Mouse (Mus musculus): Measurements from ENCODE around the gene Tnfaip8l1. TPM values are rescaled to one million over a fixed set of nuclear protein-coding genes. Genes with fewer than 3 reads are reported as not detected.

Tnfaip8l1 gene
- polyA plus RNA-seq, 1 experiment from 2014 or later = 10.4 TPM

- Histone ChIP-seq H3K36me3 (peaks cover 99% of the 10 kb centered on the region), H3K4me3 (no peak overlapping the region), H3K27me3 (ENCODE audit: insufficient read depth, poor library complexity, severe bottlenecking) (no peaks in the 10 kb centered on the region), H3K27ac (no peak overlapping the region), H3K4me1 (replicated peaks) (no peaks in the 10 kb centered on the region), H3K9me3 (peaks cover 6% of the 10 kb centered on the region; the same call in 1 of the 2 replicates)
- 64% methylated on average over 3 of the region's 3 CpGs for WGBS
- DNase-seq (ENCODE audit: low spot score) = no peak
Measured at GRCm38 (mm10) chr17:56201642-56202041, 39.4 kb downstream of the Tnfaip8l1 start.

DNA sequence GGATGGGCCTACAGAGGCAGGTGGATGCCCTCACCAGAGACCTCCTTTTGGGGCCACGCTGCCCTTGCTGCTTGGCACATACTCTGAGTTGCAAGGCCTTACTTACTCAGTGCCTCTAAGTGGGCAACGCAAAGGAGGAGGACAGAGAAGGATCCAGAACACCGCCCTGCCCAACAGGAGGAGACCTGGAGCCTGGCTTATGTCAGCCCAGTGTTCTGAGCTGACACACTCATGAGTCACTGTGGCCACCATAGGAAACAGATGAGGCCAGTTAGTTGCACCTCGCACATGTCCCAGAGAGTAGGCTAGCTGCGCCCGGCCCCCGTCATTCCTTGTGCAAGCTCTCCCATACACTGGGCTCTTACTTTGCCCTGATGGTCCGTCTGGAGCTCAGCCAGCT lies 40.2 kb downstream of the Tnfaip8l1 start:
- 94% methylated on average over 8 of the region's 8 CpGs for WGBS
- no peak overlapping the region for H3K4me3 ChIP-seq
- peaks cover 99% of the 10 kb centered on the region for H3K36me3 ChIP-seq
- H3K27me3 ChIP-seq (ENCODE audit: insufficient read depth, poor library complexity, severe bottlenecking) = no peaks in the 10 kb centered on the region
- no peaks in the 10 kb centered on the region for H3K4me1 ChIP-seq (replicated peaks)
- H3K27ac ChIP-seq = no peak overlapping the region
- peaks cover 2% of the 10 kb centered on the region; the same call in 1 of the 2 replicates for H3K9me3 ChIP-seq
- no peak for DNase-seq (ENCODE audit: low spot score)

GRCm38 (mm10) chr17:56203729-56204128 lies 41.5 kb downstream of the Tnfaip8l1 start:
- DNase-seq (ENCODE audit: low spot score) = no peak
- Histone ChIP-seq H3K36me3 (peaks cover 99% of the 10 kb centered on the region), H3K4me1 (replicated peaks) (no peaks in the 10 kb centered on the region), H3K27me3 (ENCODE audit: insufficient read depth, poor library complexity, severe bottlenecking) (no peaks in the 10 kb centered on the region), H3K27ac (no peak overlapping the region), H3K9me3 (no peaks in the 10 kb centered on the region), H3K4me3 (no peak overlapping the region)
- 70% methylated on average over 3 of the region's 3 CpGs for WGBS

DNA sequence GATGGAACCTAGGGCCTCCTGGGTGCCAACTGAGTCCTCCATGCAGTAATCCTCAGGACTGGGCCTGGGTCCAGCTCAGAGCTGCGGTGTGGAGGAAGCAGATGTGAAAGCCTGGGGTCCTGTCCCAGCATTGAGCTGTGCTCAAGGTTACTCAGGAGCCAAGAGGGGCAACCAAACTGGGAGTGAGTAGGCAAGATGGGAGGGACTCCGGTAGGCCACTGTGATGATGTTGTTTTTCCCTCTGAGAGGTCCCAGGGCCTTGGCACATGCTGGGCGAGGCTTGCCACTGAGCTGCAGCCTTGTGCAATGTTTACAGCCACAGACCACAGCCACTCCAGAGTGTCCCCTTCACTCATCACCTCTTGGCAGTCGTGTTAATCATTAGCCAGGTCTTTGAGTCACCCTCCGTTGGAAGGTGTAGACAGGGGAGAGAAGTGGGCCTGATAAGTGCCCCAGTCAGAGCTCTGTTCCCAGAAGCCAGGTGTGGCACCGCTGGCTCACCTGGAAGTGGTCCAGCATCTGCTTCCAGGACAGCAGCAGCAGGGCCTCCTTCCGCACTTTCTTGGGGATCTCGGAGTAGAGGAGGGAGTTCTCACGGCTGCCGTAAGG lies 44.1 kb downstream of the Tnfaip8l1 start:
- H3K4me3 ChIP-seq = no peak overlapping the region
- peaks cover 100% of the 10 kb centered on the region for H3K36me3 ChIP-seq
- H3K27me3 ChIP-seq (ENCODE audit: insufficient read depth, poor library complexity, severe bottlenecking) = no peaks in the 10 kb centered on the region
- no peak for DNase-seq (ENCODE audit: low spot score)
- H3K4me1 ChIP-seq (replicated peaks) = no peaks in the 10 kb centered on the region
- no peaks in the 10 kb centered on the region for H3K9me3 ChIP-seq
- WGBS = 91% methylated on average over 10 of the region's 10 CpGs
- no peak overlapping the region for H3K27ac ChIP-seq

DNA sequence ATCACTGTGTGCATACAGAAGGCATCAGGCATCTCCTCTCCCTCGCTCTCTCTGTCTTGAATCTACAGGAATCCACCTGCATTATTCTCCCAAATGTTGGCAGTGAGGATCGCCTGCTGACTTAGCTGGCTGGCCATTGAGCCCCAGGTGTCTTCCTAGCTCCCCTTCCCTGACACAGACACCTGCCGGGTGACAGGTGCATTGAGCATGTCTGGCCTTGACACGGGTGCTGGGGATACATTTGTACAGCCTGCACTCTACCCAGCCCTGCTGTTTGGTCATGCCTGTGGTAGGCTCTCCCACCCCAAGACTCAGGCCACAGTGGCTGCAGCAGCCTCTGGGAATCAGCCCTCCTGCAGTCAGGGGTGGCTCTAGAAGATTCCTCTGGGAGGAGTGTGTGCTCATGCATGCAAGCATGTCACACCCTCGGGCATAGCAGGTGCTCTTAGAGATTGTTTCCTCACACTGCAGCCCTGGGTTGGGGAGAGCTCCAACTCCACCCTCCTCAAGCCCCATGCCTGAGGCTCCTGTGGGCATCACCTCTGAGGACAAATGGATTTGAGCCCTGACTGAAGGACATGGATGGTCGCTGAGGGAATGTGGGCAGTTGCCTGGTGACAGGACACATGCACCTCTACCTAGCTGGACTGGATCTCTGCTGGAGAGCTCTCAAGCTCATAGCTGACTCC lies 44.9 kb downstream of the Tnfaip8l1 start:
- Histone ChIP-seq H3K27me3 (ENCODE audit: insufficient read depth, poor library complexity, severe bottlenecking) (no peaks in the 10 kb centered on the region), H3K9me3 (no peaks in the 10 kb centered on the region), H3K4me1 (replicated peaks) (no peaks in the 10 kb centered on the region), H3K27ac (no peak overlapping the region), H3K36me3 (peaks cover 100% of the 10 kb centered on the region), H3K4me3 (no peak overlapping the region)
- 90% methylated on average over 6 of the region's 6 CpGs for WGBS
- DNase-seq (ENCODE audit: low spot score) = no peak

DNA sequence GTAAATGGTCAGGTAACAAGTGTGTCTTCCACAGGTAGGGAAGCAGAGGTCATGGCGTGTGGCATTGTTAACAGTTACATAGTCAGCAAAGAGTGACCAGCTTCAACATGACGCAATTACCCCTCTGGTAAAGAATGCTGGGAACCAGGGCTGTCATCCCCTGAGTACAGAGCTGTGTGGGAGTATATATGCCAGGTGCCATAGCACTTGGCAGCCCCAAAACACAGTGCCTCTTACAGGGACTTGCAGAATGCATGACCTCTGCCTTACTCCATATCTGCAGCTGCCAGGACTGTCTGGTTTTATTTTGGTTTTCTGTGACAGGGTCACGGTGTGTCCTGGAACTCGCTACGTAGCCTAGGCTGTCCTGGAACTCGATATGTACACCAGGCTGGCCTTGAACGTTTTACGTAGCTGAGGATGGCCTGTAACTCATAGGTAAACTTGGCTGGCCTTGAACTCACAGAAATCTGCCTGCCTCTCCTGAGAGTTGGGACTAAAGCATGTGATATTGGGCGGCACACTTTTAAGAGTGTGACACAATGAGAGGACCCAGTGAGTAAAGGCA lies 45.8 kb downstream of the Tnfaip8l1 start:
- WGBS = 93% methylated on average over 9 of the region's 9 CpGs
- H3K27me3 ChIP-seq (ENCODE audit: insufficient read depth, poor library complexity, severe bottlenecking) = no peaks in the 10 kb centered on the region
- H3K27ac ChIP-seq = no peak overlapping the region
- no peaks in the 10 kb centered on the region for H3K4me1 ChIP-seq (replicated peaks)
- H3K4me3 ChIP-seq = no peak overlapping the region
- DNase-seq (ENCODE audit: low spot score) = no peak
- H3K9me3 ChIP-seq = no peaks in the 10 kb centered on the region
- peaks cover 97% of the 10 kb centered on the region for H3K36me3 ChIP-seq

- H3K27me3 ChIP-seq (ENCODE audit: insufficient read depth, poor library complexity, severe bottlenecking) = no peaks in the 10 kb centered on the region
- no peak overlapping the region for H3K27ac ChIP-seq
- no peaks in the 10 kb centered on the region for H3K9me3 ChIP-seq
- no peak overlapping the region for H3K4me3 ChIP-seq
- WGBS = 94% methylated on average over 3 of the region's 3 CpGs
- peaks cover 93% of the 10 kb centered on the region for H3K36me3 ChIP-seq
- H3K4me1 ChIP-seq (replicated peaks) = no peaks in the 10 kb centered on the region
- no peak for DNase-seq (ENCODE audit: low spot score)
Measured at GRCm38 (mm10) chr17:56208821-56209220, 46.5 kb downstream of the Tnfaip8l1 start.

GRCm38 (mm10) chr17:56211090-56211489 lies 48.8 kb downstream of the Tnfaip8l1 start:
- Histone ChIP-seq H3K27ac (no peak overlapping the region), H3K4me3 (no peak overlapping the region), H3K4me1 (replicated peaks) (peaks cover 4% of the 10 kb centered on the region), H3K36me3 (peaks cover 81% of the 10 kb centered on the region), H3K27me3 (ENCODE audit: insufficient read depth, poor library complexity, severe bottlenecking) (no peaks in the 10 kb centered on the region), H3K9me3 (no peaks in the 10 kb centered on the region)
- WGBS = 97% methylated on average over 2 of the region's 2 CpGs
- no peak for DNase-seq (ENCODE audit: low spot score)

- H3K27ac ChIP-seq = no peak overlapping the region
- H3K4me1 ChIP-seq (replicated peaks) = peaks cover 19% of the 10 kb centered on the region
- H3K9me3 ChIP-seq = no peaks in the 10 kb centered on the region
- H3K36me3 ChIP-seq = peaks cover 71% of the 10 kb centered on the region
- DNase-seq (ENCODE audit: low spot score) = no peak
- H3K4me3 ChIP-seq = no peak overlapping the region
- no peaks in the 10 kb centered on the region for H3K27me3 ChIP-seq (ENCODE audit: insufficient read depth, poor library complexity, severe bottlenecking)
- WGBS = 77% methylated on average over 6 of the region's 6 CpGs
Measured at GRCm38 (mm10) chr17:56212676-56213075, 50.4 kb downstream of the Tnfaip8l1 start.

GRCm38 (mm10) chr17:56214229-56214628 lies 52.0 kb downstream of the Tnfaip8l1 start:
- Histone ChIP-seq H3K4me3 (no peak overlapping the region), H3K36me3 (peaks cover 56% of the 10 kb centered on the region), H3K9me3 (no peaks in the 10 kb centered on the region), H3K27ac (no peak overlapping the region), H3K4me1 (replicated peaks) (peaks cover 26% of the 10 kb centered on the region), H3K27me3 (ENCODE audit: insufficient read depth, poor library complexity, severe bottlenecking) (no peaks in the 10 kb centered on the region)
- DNase-seq (ENCODE audit: low spot score) = no peak
- 80% methylated on average over 1 of the region's 1 CpGs for WGBS

GRCm38 (mm10) chr17:56217670-56218069 lies 55.4 kb downstream of the Tnfaip8l1 start:
- H3K36me3 ChIP-seq = peaks cover 24% of the 10 kb centered on the region
- 73% methylated on average over 13 of the region's 13 CpGs for WGBS

DNA sequence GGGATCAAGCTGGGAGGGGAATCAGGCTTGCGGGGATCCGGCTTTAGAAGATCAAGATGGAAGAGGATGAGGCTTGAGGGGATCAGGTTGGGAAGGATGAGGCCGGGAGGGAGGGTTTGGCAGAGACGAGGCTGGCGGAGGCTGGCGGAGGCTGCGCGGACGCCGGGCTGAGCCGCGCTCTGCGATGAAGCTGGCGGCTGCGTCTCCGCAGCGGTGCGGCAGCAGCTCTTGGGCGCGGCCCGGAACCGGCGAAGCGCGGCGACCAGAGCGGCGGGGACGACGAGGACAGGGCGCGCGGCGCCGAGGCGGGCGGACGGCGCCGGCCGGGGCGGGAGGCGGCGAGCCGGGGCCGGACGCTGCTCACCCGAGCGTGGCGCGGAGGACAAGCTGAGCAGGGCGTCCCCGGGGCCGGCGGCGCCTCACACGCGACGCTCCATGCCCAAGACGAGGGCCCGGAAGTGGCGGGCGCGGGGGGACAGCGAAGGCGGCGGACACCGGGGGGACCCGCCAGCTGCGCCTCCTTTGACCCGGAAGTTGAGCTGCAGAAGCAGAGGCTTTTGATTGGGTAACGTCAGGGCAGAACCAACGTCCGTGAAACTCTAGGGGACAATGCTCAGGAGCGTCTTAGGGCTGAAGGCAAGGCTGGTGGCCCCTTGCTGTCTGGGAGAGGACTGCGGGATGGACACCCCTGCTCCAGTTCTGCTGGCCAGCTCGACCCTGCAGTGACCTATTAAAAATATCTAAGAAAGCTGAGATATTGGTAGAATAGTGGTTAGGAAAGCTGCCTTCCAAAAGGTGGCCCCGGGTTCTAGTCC lies 56.3 kb downstream of the Tnfaip8l1 start, which contains the start of gene Dpp9:
Gene Dpp9 (minus strand): TSS at position 529 of the 815 bp plus-strand sequence.
- Histone ChIP-seq H3K4me1 (replicated peaks) (peaks cover 36% of the 10 kb centered on the region), H3K36me3 (peaks cover 17% of the 10 kb centered on the region), H3K27me3 (ENCODE audit: insufficient read depth, poor library complexity, severe bottlenecking) (no peaks in the 10 kb centered on the region), H3K9me3 (no peaks in the 10 kb centered on the region), H3K4me3 (peak within 1 kb of the TSS; percentile 95), H3K27ac (peak within 1 kb of the TSS; percentile 95)
- under 1% methylated on average over 78 of the region's 78 CpGs for WGBS
- peak; percentile 93 for DNase-seq (ENCODE audit: low spot score)

More at GRCm38 (mm10) chr17:56217670-56218069, 55.4 kb downstream of the Tnfaip8l1 start:
- Histone ChIP-seq H3K27ac (peak overlapping the region; percentile 95), H3K4me3 (peak overlapping the region; percentile 95), H3K4me1 (replicated peaks) (peaks cover 36% of the 10 kb centered on the region), H3K9me3 (no peaks in the 10 kb centered on the region), H3K27me3 (ENCODE audit: insufficient read depth, poor library complexity, severe bottlenecking) (no peaks in the 10 kb centered on the region)
- no peak for DNase-seq (ENCODE audit: low spot score)
